Mouse (Mus musculus) embryonic facial prominence, embryonic 14.5 days (tissue): ENCODE data around the gene 4930432M17Rik. TPM values are rescaled to one million over a fixed set of nuclear protein-coding genes. Genes with fewer than 3 reads are reported as not detected.
A peak's percentile ranks its signal among the peaks of the same experiment; 100 is the strongest.

Experiments used
- ATAC-seq: fragments of 200-750 bp; cut with Nextera tagmentation; 2 replicates; pipeline ENCODE4 v1.8.0; 2017; ENCODE audit warnings: low read depth, moderate number of reproducible peaks, moderate TSS enrichment
- DNase-seq: peaks from one replicate; pipeline ENCODE4 v3.0.0-alpha.2; 2015; ENCODE audit warnings: low spot score
- H3K27ac ChIP-seq: fragments of 300-500 bp; sonication (generic); replicated peaks from 2 replicates; pipeline ENCODE4 v1.5.1; 2014; ENCODE audit warnings: low read depth, mild to moderate bottlenecking, low read length, moderate library complexity
- H3K27me3 ChIP-seq: fragments of 300-500 bp; sonication (generic); replicated peaks from 2 replicates; pipeline ENCODE4 v1.6.1; 2014; ENCODE audit warnings: low read length; ENCODE audit not compliant: control insufficient read depth, insufficient read depth
- H3K36me3 ChIP-seq: fragments of 300-500 bp; sonication (generic); 2 replicates; pipeline ENCODE4 v1.6.1; 2014; ENCODE audit warnings: low read length, mixed read lengths; ENCODE audit not compliant: control insufficient read depth, insufficient read depth
- H3K4me1 ChIP-seq: fragments of 300-500 bp; sonication (generic); 2 replicates; pipeline ENCODE4 v1.6.1; 2014; ENCODE audit warnings: antibody characterized with exemption, low read length; ENCODE audit not compliant: control insufficient read depth, insufficient read depth
- H3K4me2 ChIP-seq: fragments of 300-500 bp; sonication (generic); 2 replicates; pipeline ENCODE4 v1.6.1; 2014; ENCODE audit warnings: low read depth, mild to moderate bottlenecking, low read length, moderate library complexity, mixed read lengths
- H3K4me3 ChIP-seq: fragments of 300-500 bp; sonication (generic); 2 replicates; pipeline ENCODE4 v1.5.1; 2014; ENCODE audit warnings: low read depth, mild to moderate bottlenecking, low read length
- H3K9ac ChIP-seq: fragments of 300-500 bp; sonication (generic); 2 replicates; pipeline ENCODE4 v1.6.1; 2014; ENCODE audit warnings: low read depth, mild to moderate bottlenecking, low read length, moderate library complexity, mixed read lengths
- H3K9me3 ChIP-seq: fragments of 300-500 bp; sonication (generic); 2 replicates; pipeline ENCODE4 v1.6.1; 2016; ENCODE audit warnings: low read length; ENCODE audit not compliant: control insufficient read depth
- WGBS: fragments of 180-500 bp; shearing (Covaris S2); extraction: QIAGEN DNeasy Blood & Tissue Kit; methylation state at CpG from one replicate; pipeline ENCODE4 v1.1.7; 2014; 5-methylcytosine and 5-hydroxymethylcytosine counted together
- polyA plus RNA-seq: library from polyadenylated mRNA; unstranded; fragments of >200 nt; fragmentation: Nextera tagmentation; extraction: Ambion mirVana; gene quantifications from 2 replicates; pipeline ENCODE4 v1.2.1, GENCODE M21; 2014

Gene 4930432M17Rik
- not detected in 2 replicates for polyA plus RNA-seq

- no peak within 1 kb of the TSS for H3K9ac ChIP-seq
- H3K9me3 ChIP-seq: no peaks in the 10 kb centered on the region
- H3K4me1 ChIP-seq: no peaks in the 10 kb centered on the region
- H3K36me3 ChIP-seq: no peaks in the 10 kb centered on the region
- H3K4me3 ChIP-seq: no peak within 1 kb of the TSS
- ATAC-seq (no peak), DNase-seq (no peak)
- no peak within 1 kb of the TSS for H3K27ac ChIP-seq
- 79% methylated on average over 4 of the region's 4 CpGs for WGBS
- no peak within 1 kb of the TSS for H3K4me2 ChIP-seq
- H3K27me3 ChIP-seq: no peaks in the 10 kb centered on the region
These were observed at the start of gene 4930432M17Rik for GRCm38 (mm10) chr3:121670462-121670861. Gene 4930432M17Rik (plus strand): TSS chr3:121670762.

- ATAC-seq: no peak
- H3K4me3 ChIP-seq: no peak overlapping the region
- no peaks in the 10 kb centered on the region for H3K4me1 ChIP-seq
- no peak for DNase-seq
- H3K9ac ChIP-seq: no peak overlapping the region
- H3K36me3 ChIP-seq: no peaks in the 10 kb centered on the region
- no peak overlapping the region for H3K27ac ChIP-seq
- WGBS: 85% methylated on average over 2 of the region's 2 CpGs
- no peaks in the 10 kb centered on the region for H3K9me3 ChIP-seq
- H3K4me2 ChIP-seq: no peak overlapping the region
- no peaks in the 10 kb centered on the region for H3K27me3 ChIP-seq
These were observed 44.9 kb upstream of the 4930432M17Rik start for GRCm38 (mm10) chr3:121625662-121626061.

- no peak overlapping the region for H3K4me3 ChIP-seq
- H3K4me1 ChIP-seq: no peaks in the 10 kb centered on the region
- H3K27ac ChIP-seq: no peak overlapping the region
- ATAC-seq (no peak), DNase-seq (no peak)
- no peaks in the 10 kb centered on the region for H3K9me3 ChIP-seq
- no peaks in the 10 kb centered on the region for H3K27me3 ChIP-seq
- no peaks in the 10 kb centered on the region for H3K36me3 ChIP-seq
- H3K4me2 ChIP-seq: no peak overlapping the region
- no peak overlapping the region for H3K9ac ChIP-seq
- 74% methylated on average over 3 of the region's 3 CpGs for WGBS
These were observed 44.3 kb upstream of the 4930432M17Rik start for GRCm38 (mm10) chr3:121626273-121626672.

- 42% methylated on average over 3 of the region's 3 CpGs for WGBS
- Histone ChIP-seq H3K4me1 (no peaks in the 10 kb centered on the region), H3K27me3 (no peaks in the 10 kb centered on the region), H3K4me2 (no peak overlapping the region), H3K9ac (no peak overlapping the region), H3K27ac (no peak overlapping the region), H3K4me3 (no peak overlapping the region), H3K36me3 (no peaks in the 10 kb centered on the region), H3K9me3 (no peaks in the 10 kb centered on the region)
- ATAC-seq: no peak
- DNase-seq: no peak
These were observed 42.3 kb upstream of the 4930432M17Rik start for GRCm38 (mm10) chr3:121628245-121628644.

- Histone ChIP-seq H3K27ac (no peak overlapping the region), H3K4me1 (0 out of 2 replicates have a peak, but pooled peaks cover 3% of the 10 kb centered on the region), H3K4me3 (no peak overlapping the region), H3K9me3 (0 out of 2 replicates have a peak, but pooled peaks cover 2% of the 10 kb centered on the region), H3K27me3 (no peaks in the 10 kb centered on the region), H3K9ac (no peak overlapping the region), H3K4me2 (no peak overlapping the region), H3K36me3 (no peaks in the 10 kb centered on the region)
- no peak for DNase-seq
- ATAC-seq: no peak
- WGBS: 61% methylated on average over 7 of the region's 7 CpGs
These were observed 39.9 kb upstream of the 4930432M17Rik start for GRCm38 (mm10) chr3:121630626-121631025.

- Histone ChIP-seq H3K36me3 (no peaks in the 10 kb centered on the region), H3K9me3 (0 out of 2 replicates have a peak, but pooled peaks cover 2% of the 10 kb centered on the region), H3K4me3 (no peak overlapping the region), H3K27ac (no peak overlapping the region), H3K27me3 (no peaks in the 10 kb centered on the region), H3K4me2 (no peak overlapping the region), H3K4me1 (0 out of 2 replicates have a peak, but pooled peaks cover 8% of the 10 kb centered on the region), H3K9ac (no peak overlapping the region)
- ATAC-seq (no peak), DNase-seq (no peak)
- WGBS: 74% methylated on average over 3 of the region's 3 CpGs
These were observed 35.6 kb upstream of the 4930432M17Rik start for GRCm38 (mm10) chr3:121634963-121635362.

- no peak overlapping the region for H3K27ac ChIP-seq
These were observed 35.1 kb upstream of the 4930432M17Rik start for GRCm38 (mm10) chr3:121635505-121635904.

GRCm38 (mm10) chr3:121636315-121636714, 34.2 kb upstream of the 4930432M17Rik start:
- Histone ChIP-seq H3K27ac (no peak overlapping the region), H3K4me1 (0 out of 2 replicates have a peak, but pooled peaks cover 8% of the 10 kb centered on the region), H3K9ac (no peak overlapping the region), H3K27me3 (no peaks in the 10 kb centered on the region), H3K4me2 (no peak overlapping the region), H3K9me3 (0 out of 2 replicates have a peak, but pooled peaks cover 2% of the 10 kb centered on the region), H3K4me3 (no peak overlapping the region), H3K36me3 (no peaks in the 10 kb centered on the region)
- 66% methylated on average over 6 of the region's 6 CpGs for WGBS
- ATAC-seq (peak; percentile 41; the same call in 1 of the 2 replicates), DNase-seq (peak; percentile 70)

More at GRCm38 (mm10) chr3:121635505-121635904, 35.1 kb upstream of the 4930432M17Rik start:
- WGBS: 53% methylated on average over 7 of the region's 7 CpGs
- Histone ChIP-seq H3K4me3 (no peak overlapping the region), H3K4me2 (no peak overlapping the region), H3K4me1 (0 out of 2 replicates have a peak, but pooled peaks cover 8% of the 10 kb centered on the region), H3K9ac (no peak overlapping the region), H3K36me3 (no peaks in the 10 kb centered on the region), H3K27me3 (no peaks in the 10 kb centered on the region), H3K9me3 (0 out of 2 replicates have a peak, but pooled peaks cover 2% of the 10 kb centered on the region)
- DNase-seq (peak; percentile 50), ATAC-seq (no peak)

- no peak overlapping the region for H3K9ac ChIP-seq
- no peaks in the 10 kb centered on the region for H3K27me3 ChIP-seq
- H3K36me3 ChIP-seq: no peaks in the 10 kb centered on the region
- H3K4me2 ChIP-seq: no peak overlapping the region
- no peak overlapping the region for H3K4me3 ChIP-seq
- 0 out of 2 replicates have a peak, but pooled peaks cover 8% of the 10 kb centered on the region for H3K4me1 ChIP-seq
- H3K9me3 ChIP-seq: 0 out of 2 replicates have a peak, but pooled peaks cover 2% of the 10 kb centered on the region
- H3K27ac ChIP-seq: no peak overlapping the region
- DNase-seq (peak; percentile 36), ATAC-seq (peak; percentile 41)
- 66% methylated on average over 7 of the region's 7 CpGs for WGBS
These were observed 33.8 kb upstream of the 4930432M17Rik start for GRCm38 (mm10) chr3:121636748-121637147.
